Mouse (Mus musculus) left cerebral cortex, adult 9 months (tissue): ENCODE results near the gene Ntm.

Experiments
- DNase-seq, 2 experiments: peaks; one replicate each; pipeline ENCODE4 v3.0.0; 2022; ENCODE audit warnings: low spot score in 2 of 2

Gene Ntm

GRCm38 (mm10) chr9:29759940-29760339, 203.0 kb downstream of the Ntm start:
- no peak for DNase-seq

- no peak for DNase-seq
Measured at GRCm38 (mm10) chr9:29759060-29759459, 203.9 kb downstream of the Ntm start.

GRCm38 (mm10) chr9:29754374-29754773, 208.6 kb downstream of the Ntm start:
- no peak for DNase-seq

- DNase-seq: peak in 1 of 2 experiments; percentile 35
Measured at GRCm38 (mm10) chr9:29751396-29751795, 211.5 kb downstream of the Ntm start.

- DNase-seq: peak; percentile 42 to 72
Measured at GRCm38 (mm10) chr9:29750371-29751014, 212.4 kb downstream of the Ntm start.

GRCm38 (mm10) chr9:29748070-29748469, 214.9 kb downstream of the Ntm start:
- no peak for DNase-seq

- DNase-seq: no peak
Measured at GRCm38 (mm10) chr9:29738835-29739526, 224.0 kb downstream of the Ntm start.

- no peak for DNase-seq
Measured at GRCm38 (mm10) chr9:29736031-29736430, 226.9 kb downstream of the Ntm start.

- DNase-seq: no peak
Measured at GRCm38 (mm10) chr9:29732895-29733294, 230.0 kb downstream of the Ntm start.

GRCm38 (mm10) chr9:29731672-29732071, 231.3 kb downstream of the Ntm start:
- no peak for DNase-seq

- no peak for DNase-seq
Measured at GRCm38 (mm10) chr9:29727540-29728432, 235.2 kb downstream of the Ntm start.

GRCm38 (mm10) chr9:29721461-29721860, 241.5 kb downstream of the Ntm start:
- DNase-seq: no peak

GRCm38 (mm10) chr9:29716795-29717194, 246.1 kb downstream of the Ntm start:
- peak in 1 of 2 experiments; percentile 13 for DNase-seq

GRCm38 (mm10) chr9:29698276-29698675, 264.7 kb downstream of the Ntm start:
- no peak for DNase-seq

- DNase-seq: no peak
Measured at GRCm38 (mm10) chr9:29694151-29694550, 268.8 kb downstream of the Ntm start.

GRCm38 (mm10) chr9:29691186-29691855, 271.6 kb downstream of the Ntm start:
- no peak for DNase-seq

GRCm38 (mm10) chr9:29682224-29682623, 280.7 kb downstream of the Ntm start:
- DNase-seq: no peak

- DNase-seq: no peak
Measured at GRCm38 (mm10) chr9:29680677-29681076, 282.3 kb downstream of the Ntm start.

- no peak for DNase-seq
Measured at GRCm38 (mm10) chr9:29673911-29674310, 289.0 kb downstream of the Ntm start.

GRCm38 (mm10) chr9:29671861-29672260, 291.1 kb downstream of the Ntm start:
- no peak for DNase-seq

GRCm38 (mm10) chr9:29663286-29663685, 299.7 kb downstream of the Ntm start:
- no peak for DNase-seq
